Mouse (Mus musculus) embryonic facial prominence, embryonic 12.5 days (tissue): ENCODE measurements around the gene Fignl1. TPM values are rescaled to one million over a fixed set of nuclear protein-coding genes. Genes with fewer than 3 reads are reported as not detected.
A peak's percentile ranks its signal among the peaks of the same experiment; 100 is the strongest.

Experiments used
- ATAC-seq: fragments of 200-750 bp; cut with Nextera tagmentation; 2 replicates; pipeline ENCODE4 v1.8.0; 2017; ENCODE audit not compliant: insufficient number of reproducible peaks, insufficient read depth, low FRiP score, low TSS enrichment
- H3K27ac ChIP-seq: fragments of 300-500 bp; sonication (generic); 2 replicates; pipeline ENCODE4 v1.5.1; 2016; ENCODE audit warnings: mild to moderate bottlenecking
- H3K27me3 ChIP-seq: fragments of 300-500 bp; sonication (generic); 2 replicates; pipeline ENCODE4 v1.6.1; 2016; ENCODE audit warnings: mild to moderate bottlenecking, moderate library complexity
- H3K36me3 ChIP-seq: fragments of 300-500 bp; sonication (generic); 2 replicates; pipeline ENCODE4 v1.6.1; 2016; ENCODE audit warnings: mild to moderate bottlenecking
- H3K4me1 ChIP-seq: fragments of 300-500 bp; sonication (generic); 2 replicates; pipeline ENCODE4 v1.6.1; 2016
- H3K4me2 ChIP-seq: fragments of 300-500 bp; sonication (generic); replicated peaks from 2 replicates; pipeline ENCODE4 v1.6.1; 2016; ENCODE audit warnings: mild to moderate bottlenecking, moderate library complexity
- H3K4me3 ChIP-seq: fragments of 300-500 bp; sonication (generic); 2 replicates; pipeline ENCODE4 v1.5.1; 2016; ENCODE audit warnings: mild to moderate bottlenecking
- H3K9ac ChIP-seq: fragments of 300-500 bp; sonication (generic); 2 replicates; pipeline ENCODE4 v1.6.1; 2016; ENCODE audit warnings: mild to moderate bottlenecking, moderate library complexity
- H3K9me3 ChIP-seq: fragments of 300-500 bp; sonication (generic); 2 replicates; pipeline ENCODE4 v1.6.1; 2016; ENCODE audit warnings: mild to moderate bottlenecking, moderate library complexity
- WGBS: fragments of 180-500 bp; shearing (Covaris S2); methylation state at CpG from one replicate; pipeline ENCODE4 v1.1.7; 2016; 5-methylcytosine and 5-hydroxymethylcytosine counted together
- polyA plus RNA-seq: library from polyadenylated mRNA; unstranded; fragments of >200 nt; fragmentation: Nextera tagmentation; extraction: Ambion mirVana; gene quantifications from 2 replicates; pipeline ENCODE4 v1.2.1, GENCODE M21; 2016

The Fignl1 gene
- polyA plus RNA-seq, 1 experiment from 2014 or later: 71.1 TPM

DNA sequence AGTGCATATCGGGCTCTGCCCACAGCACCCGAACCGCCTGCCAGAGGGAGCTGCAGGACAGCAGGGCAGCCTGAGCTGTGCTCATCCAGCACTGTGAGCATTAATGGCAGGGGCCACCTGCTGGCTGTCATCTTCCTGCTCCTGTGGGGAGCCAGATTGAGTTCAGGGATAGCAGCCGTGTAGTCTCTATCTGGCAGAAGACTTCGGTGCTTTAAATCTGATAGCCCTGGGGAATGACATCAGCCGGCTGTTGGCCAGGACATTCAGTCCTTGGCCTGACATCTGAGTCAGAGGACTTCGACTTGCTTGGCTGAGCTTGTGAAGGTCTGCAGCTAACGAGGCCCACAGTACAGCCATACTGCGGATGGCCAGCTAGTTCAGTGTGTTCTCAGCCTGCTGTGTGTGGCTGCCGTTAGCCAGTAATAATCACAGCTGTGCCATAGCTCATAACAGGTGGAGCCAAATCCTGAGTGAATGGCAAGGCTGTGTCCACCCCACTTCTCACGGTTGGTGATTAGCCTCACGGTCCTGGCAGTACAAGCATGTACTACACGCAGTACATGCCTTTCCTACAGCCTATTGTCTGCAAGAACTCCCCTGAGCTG, 35.7 kb upstream of the Fignl1 start:
- no peaks in the 10 kb centered on the region for H3K9me3 ChIP-seq
- no peaks in the 10 kb centered on the region for H3K36me3 ChIP-seq
- no peak overlapping the region for H3K4me2 ChIP-seq
- no peak overlapping the region for H3K4me3 ChIP-seq
- ATAC-seq: peak; percentile 82
- WGBS: 52% methylated on average over 13 of the region's 13 CpGs
- peaks cover 10% of the 10 kb centered on the region for H3K4me1 ChIP-seq
- no peak overlapping the region for H3K9ac ChIP-seq
- H3K27ac ChIP-seq: peak overlapping the region; percentile 64
- no peaks in the 10 kb centered on the region for H3K27me3 ChIP-seq

DNA sequence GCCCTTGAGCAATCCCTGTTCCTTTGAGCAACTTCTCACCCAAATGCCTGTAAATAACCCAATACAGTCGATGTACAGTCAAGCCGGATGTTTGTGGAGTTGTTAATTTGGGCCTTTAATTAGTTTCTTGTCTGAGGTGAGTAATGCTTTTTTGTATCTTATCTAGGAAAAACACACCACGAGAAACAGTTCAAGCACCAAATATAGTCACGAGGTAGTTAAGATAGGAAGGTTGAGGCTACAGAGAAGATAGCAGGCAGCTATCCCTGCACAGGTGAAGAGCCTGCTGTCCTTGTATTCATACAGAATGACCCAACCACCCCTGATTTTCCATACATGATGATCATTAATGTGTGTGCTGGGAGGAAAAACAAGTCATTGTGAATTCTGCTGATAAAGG, 32.8 kb upstream of the Fignl1 start:
- Histone ChIP-seq H3K27me3 (no peaks in the 10 kb centered on the region), H3K4me1 (peaks cover 19% of the 10 kb centered on the region), H3K9me3 (no peaks in the 10 kb centered on the region), H3K27ac (no peak overlapping the region), H3K36me3 (no peaks in the 10 kb centered on the region), H3K9ac (no peak overlapping the region), H3K4me2 (no peak overlapping the region), H3K4me3 (no peak overlapping the region)
- no peak for ATAC-seq
- WGBS: 82% methylated on average over 4 of the region's 4 CpGs

DNA sequence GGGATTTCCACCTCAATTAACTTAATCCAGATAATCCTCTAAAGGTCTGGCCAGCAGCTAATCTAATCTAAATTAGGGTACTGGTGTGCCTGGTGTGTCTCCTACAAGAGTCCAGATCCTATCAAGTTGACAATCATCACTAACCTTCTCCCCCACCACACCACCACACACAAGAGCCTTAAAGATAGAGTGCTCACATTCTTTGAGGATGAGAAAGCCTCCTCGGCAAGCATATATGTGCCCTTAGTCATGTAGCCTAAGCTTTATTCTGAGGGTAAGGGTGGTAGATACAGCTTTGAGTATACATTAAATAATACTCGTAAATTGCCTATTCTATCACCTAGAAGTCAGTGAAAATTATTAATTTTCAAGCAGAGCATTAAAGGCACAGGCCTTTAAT, 32.0 kb upstream of the Fignl1 start:
- Histone ChIP-seq H3K27ac (no peak overlapping the region), H3K4me3 (no peak overlapping the region), H3K36me3 (no peaks in the 10 kb centered on the region), H3K4me1 (peaks cover 25% of the 10 kb centered on the region), H3K4me2 (no peak overlapping the region), H3K27me3 (no peaks in the 10 kb centered on the region), H3K9me3 (no peaks in the 10 kb centered on the region), H3K9ac (no peak overlapping the region)
- 64% methylated on average over 2 of the region's 2 CpGs for WGBS
- ATAC-seq: no peak

DNA sequence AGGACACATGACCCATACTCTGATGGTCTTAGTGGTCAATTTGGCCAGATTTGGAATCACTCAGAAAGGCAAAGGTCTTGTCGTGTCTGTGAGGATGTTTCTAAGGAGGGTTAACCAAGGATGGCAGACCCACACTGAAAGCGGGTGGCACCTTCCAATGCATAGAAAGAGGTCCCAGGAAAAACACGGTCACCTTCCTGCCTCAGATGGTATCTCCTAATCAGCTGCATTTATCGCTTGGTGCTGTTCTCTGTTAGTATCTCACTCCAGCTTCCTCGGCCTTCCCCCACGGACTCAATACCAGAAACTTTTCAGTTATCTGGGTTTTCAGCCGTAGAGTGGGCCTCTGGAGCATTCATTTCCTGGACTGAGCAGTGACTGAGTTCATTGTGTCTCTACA, 31.1 kb upstream of the Fignl1 start:
- no peak overlapping the region for H3K4me3 ChIP-seq
- no peak overlapping the region for H3K9ac ChIP-seq
- H3K27ac ChIP-seq: no peak overlapping the region
- ATAC-seq: no peak
- no peaks in the 10 kb centered on the region for H3K36me3 ChIP-seq
- no peaks in the 10 kb centered on the region for H3K27me3 ChIP-seq
- H3K4me1 ChIP-seq: peaks cover 25% of the 10 kb centered on the region
- no peak overlapping the region for H3K4me2 ChIP-seq
- WGBS: 89% methylated on average over 7 of the region's 7 CpGs
- no peaks in the 10 kb centered on the region for H3K9me3 ChIP-seq

DNA sequence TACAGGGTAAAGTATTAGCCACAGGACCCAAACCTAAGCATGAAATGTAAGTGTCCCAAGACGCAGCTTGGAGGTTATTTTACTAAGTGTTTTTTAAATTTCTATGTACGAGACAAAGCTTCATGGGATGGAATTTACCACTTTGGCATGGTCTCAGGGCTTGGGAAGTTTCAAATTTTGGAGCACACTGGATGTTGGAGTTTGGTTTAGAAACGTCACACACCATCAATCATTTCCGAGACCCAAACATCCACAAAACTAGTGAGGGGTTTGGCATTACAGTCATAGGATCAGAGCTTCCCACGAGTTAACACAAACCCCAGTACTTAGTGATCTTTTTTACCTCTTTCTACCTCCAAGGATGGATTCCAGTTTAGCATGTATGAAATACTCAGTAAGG, 28.6 kb upstream of the Fignl1 start:
- no peak overlapping the region for H3K9ac ChIP-seq
- no peak for ATAC-seq
- H3K9me3 ChIP-seq: no peaks in the 10 kb centered on the region
- 70% methylated on average over 5 of the region's 5 CpGs for WGBS
- H3K4me2 ChIP-seq: no peak overlapping the region
- no peaks in the 10 kb centered on the region for H3K27me3 ChIP-seq
- peak overlapping the region; percentile 74 for H3K27ac ChIP-seq
- no peak overlapping the region for H3K4me3 ChIP-seq
- no peaks in the 10 kb centered on the region for H3K36me3 ChIP-seq
- H3K4me1 ChIP-seq: peaks cover 33% of the 10 kb centered on the region

DNA sequence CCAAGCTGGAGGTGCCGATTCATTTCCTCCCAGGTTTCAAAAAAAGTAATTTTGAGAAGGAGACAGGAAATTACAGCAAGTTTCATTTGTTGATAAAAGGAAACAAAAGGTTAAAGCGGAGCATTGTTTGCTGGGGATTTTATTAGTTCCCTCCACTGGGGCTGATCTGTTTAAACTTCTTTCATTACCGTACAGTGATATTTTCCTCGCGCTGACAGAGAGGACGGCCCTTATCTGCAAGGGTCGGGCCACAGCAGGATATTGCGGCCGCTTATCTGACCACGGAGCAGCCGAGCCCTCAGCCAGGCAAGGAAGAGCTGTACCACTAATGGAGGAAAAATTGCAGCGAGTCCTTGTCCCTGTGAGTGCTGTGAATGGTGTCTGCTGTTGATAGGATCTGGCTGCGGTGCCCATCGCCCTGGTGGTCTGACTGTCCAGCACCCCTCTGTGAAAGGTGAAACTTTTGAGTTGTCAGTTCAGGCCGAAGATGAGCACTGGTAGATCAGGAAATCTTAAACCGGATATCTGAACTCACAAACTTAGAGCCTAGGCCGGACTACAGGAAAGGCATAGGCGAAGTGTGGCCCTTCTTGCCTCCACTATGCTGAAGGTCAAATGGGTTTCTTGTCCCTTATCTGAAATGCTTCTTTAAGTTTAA, 28.1 kb upstream of the Fignl1 start:
- Histone ChIP-seq H3K36me3 (no peaks in the 10 kb centered on the region), H3K9me3 (no peaks in the 10 kb centered on the region), H3K4me2 (no peak overlapping the region), H3K27me3 (no peaks in the 10 kb centered on the region), H3K4me1 (peaks cover 38% of the 10 kb centered on the region), H3K27ac (peak overlapping the region; percentile 74), H3K9ac (no peak overlapping the region), H3K4me3 (no peak overlapping the region)
- 34% methylated on average over 18 of the region's 18 CpGs for WGBS
- ATAC-seq: no peak

DNA sequence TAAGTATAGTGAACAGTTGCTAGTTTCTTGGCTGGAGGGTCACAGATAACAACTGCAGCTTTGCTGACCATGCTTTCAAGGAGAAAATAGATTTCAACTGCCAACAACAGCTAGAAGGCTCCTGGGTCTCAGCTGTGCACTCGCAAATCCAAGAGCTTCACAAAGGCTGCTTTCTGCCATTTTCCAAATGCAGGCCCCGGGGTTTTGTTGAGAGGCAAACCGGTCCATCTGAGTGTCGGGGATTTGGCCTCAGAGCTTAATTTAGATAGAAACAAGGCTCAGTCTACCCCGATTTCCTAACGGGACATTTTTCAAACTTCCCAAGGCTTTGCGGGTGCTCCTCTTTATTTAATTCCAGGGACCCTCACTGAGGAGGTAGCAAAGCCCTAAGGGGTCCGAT, 27.5 kb upstream of the Fignl1 start:
- Histone ChIP-seq H3K4me2 (no peak overlapping the region), H3K4me1 (peaks cover 43% of the 10 kb centered on the region)
- 35% methylated on average over 8 of the region's 8 CpGs for WGBS

DNA sequence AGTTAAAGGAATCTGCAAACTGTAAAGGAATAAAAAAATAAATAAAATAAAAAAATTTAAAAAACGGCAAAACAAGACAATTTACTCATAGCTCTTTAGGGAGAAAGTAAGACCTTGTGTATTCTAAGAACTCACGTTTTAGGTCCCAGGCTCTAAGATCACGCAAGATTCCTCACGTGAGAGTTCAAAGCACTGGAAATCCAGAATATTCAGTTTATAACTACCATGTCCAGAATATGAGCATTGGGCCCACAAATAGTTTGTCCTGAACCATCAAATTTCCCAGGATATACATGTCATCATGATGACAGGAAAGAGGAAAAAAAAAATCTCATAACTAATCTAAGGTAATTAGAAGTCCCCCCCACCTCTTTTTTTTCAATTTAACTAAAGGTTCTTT, 27.0 kb upstream of the Fignl1 start:
- Histone ChIP-seq H3K27ac (peak overlapping the region; percentile 74; the same call in 1 of the 2 replicates), H3K4me2 (no peak overlapping the region), H3K4me1 (peaks cover 46% of the 10 kb centered on the region), H3K4me3 (no peak overlapping the region), H3K9ac (no peak overlapping the region), H3K36me3 (no peaks in the 10 kb centered on the region), H3K9me3 (no peaks in the 10 kb centered on the region), H3K27me3 (no peaks in the 10 kb centered on the region)
- 74% methylated on average over 4 of the region's 4 CpGs for WGBS
- no peak for ATAC-seq

More for the DNA sequence above, 27.5 kb upstream of the Fignl1 start:
- Histone ChIP-seq H3K9ac (no peak overlapping the region), H3K36me3 (no peaks in the 10 kb centered on the region), H3K9me3 (no peaks in the 10 kb centered on the region), H3K27ac (peak overlapping the region; percentile 74), H3K27me3 (no peaks in the 10 kb centered on the region), H3K4me3 (no peak overlapping the region)
- ATAC-seq: no peak

DNA sequence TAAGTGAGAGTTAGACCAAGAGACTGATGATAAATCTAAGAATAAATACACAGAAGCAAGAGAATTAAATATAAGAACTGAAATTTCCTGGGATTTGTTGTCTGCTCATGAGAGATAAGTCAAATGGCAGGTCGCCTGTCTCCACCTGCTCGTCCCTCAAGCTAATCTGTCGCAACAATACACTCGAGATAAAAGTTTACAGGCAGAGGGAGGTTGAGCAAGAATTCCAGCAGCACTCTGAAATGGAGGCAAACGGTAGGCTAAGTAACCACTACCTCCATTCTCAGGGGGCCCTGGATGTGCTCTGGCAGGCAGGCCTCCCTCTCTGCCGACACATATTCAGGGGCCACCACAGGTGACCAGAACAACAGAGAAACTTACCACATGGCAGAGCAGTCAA, 26.6 kb upstream of the Fignl1 start:
- H3K27me3 ChIP-seq: no peaks in the 10 kb centered on the region
- no peak overlapping the region for H3K4me2 ChIP-seq
- no peak for ATAC-seq
- no peaks in the 10 kb centered on the region for H3K9me3 ChIP-seq
- no peaks in the 10 kb centered on the region for H3K36me3 ChIP-seq
- no peak overlapping the region for H3K9ac ChIP-seq
- H3K4me1 ChIP-seq: peaks cover 50% of the 10 kb centered on the region
- peak overlapping the region; percentile 52; the same call in 1 of the 2 replicates for H3K27ac ChIP-seq
- no peak overlapping the region for H3K4me3 ChIP-seq
- 47% methylated on average over 6 of the region's 6 CpGs for WGBS

DNA sequence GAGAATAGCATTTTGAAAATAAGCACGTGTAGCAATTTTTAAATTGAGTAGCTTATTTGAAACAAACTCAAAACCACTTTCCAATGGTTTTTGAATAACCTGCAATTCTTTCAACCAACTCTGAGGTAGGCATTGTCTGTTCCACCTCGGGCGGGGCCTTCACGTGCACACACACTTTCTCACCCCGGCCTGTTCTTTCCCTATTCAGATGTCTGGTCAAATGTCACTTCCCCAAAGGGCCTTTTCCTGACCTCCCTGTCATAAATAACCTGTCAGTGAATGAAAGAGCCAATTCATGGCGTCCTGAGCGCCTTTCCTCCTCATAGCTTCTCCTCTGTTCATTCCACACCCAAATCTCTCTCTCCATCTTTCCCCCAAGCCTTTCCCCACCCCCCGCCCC, 24.3 kb upstream of the Fignl1 start:
- no peak overlapping the region for H3K4me3 ChIP-seq
- WGBS: 18% methylated on average over 8 of the region's 8 CpGs
- H3K27me3 ChIP-seq: no peaks in the 10 kb centered on the region
- no peak for ATAC-seq
- peak overlapping the region; percentile 94 for H3K27ac ChIP-seq
- no peak overlapping the region for H3K4me2 ChIP-seq
- no peak overlapping the region for H3K9ac ChIP-seq
- H3K4me1 ChIP-seq: peaks cover 68% of the 10 kb centered on the region
- no peaks in the 10 kb centered on the region for H3K36me3 ChIP-seq
- no peaks in the 10 kb centered on the region for H3K9me3 ChIP-seq

DNA sequence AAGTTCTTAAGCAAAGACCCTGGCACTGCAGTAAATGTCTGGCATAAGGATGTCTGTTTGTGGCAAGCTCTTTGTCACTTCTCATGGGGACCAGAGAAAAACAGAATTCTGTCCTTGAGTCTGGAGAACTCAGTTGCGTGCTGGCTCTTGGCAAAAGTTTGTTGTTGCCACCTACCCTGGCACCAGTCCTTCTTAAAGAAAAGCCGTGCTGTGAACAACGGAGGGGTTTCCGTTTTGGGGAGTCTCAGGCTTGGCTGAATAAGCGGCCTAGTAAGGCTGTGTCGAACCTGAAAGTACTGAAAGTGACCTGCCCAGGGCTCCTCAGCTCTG, 24.0 kb upstream of the Fignl1 start:
- WGBS: 21% methylated on average over 6 of the region's 6 CpGs
- Histone ChIP-seq H3K4me1 (peaks cover 64% of the 10 kb centered on the region), H3K4me2 (no peak overlapping the region), H3K9ac (no peak overlapping the region), H3K9me3 (no peaks in the 10 kb centered on the region), H3K27ac (peak overlapping the region; percentile 94), H3K4me3 (no peak overlapping the region), H3K27me3 (no peaks in the 10 kb centered on the region), H3K36me3 (no peaks in the 10 kb centered on the region)
- ATAC-seq: no peak

DNA sequence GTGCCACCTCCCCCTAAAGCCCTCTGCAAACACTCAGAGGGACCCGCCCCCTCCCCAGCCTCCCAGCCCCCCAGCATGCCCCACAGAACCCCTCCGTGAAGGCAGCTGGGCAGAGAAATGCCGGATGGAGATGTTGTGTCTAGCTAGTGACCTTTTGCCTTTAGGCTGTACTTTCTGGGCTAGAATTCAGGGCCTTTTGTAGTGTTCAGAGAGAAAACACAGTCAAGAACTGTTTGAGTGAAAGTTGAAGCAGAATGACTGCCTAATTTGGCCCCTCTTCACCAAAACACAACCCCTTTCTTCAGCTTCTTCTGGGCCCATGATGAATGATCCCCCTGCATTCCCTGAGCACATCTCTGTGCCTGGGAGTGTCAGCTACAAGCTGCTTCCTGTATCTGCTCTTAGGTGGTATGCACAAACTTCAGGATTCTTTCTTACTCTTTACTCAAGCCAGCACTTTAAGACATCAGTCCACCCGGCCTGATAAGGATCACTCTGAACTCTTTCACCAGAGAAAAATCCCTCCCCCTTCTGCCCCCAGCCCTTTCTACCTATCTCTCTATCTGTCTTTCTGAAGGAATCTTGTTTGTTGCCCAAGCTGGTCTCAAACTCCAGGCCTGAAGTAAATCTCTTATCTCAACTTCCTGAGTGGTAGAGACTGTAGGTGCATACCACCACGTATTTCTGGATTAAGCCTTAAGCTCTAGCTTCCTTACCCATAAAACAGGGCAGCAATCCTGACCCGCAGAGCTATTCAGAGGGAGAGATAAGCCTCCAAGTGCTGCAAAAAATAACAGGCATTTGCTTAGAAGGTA, 23.4 kb upstream of the Fignl1 start:
- 5% methylated on average over 6 of the region's 6 CpGs for WGBS
- Histone ChIP-seq H3K27ac (peak overlapping the region; percentile 94), H3K27me3 (no peaks in the 10 kb centered on the region), H3K4me3 (no peak overlapping the region), H3K4me1 (peaks cover 64% of the 10 kb centered on the region), H3K4me2 (no peak overlapping the region; the same call in 1 of the 2 replicates), H3K9me3 (no peaks in the 10 kb centered on the region), H3K36me3 (no peaks in the 10 kb centered on the region), H3K9ac (peak overlapping the region; percentile 47; the same call in 1 of the 2 replicates)
- no peak for ATAC-seq
